Mouse (Mus musculus) liver, embryonic 16.5 days (tissue): ENCODE measurements around the gene Mb. TPM values are rescaled to one million over a fixed set of nuclear protein-coding genes. Genes with fewer than 3 reads are reported as not detected.

Experiments used
- ATAC-seq: fragments of 200-750 bp; cut with Nextera tagmentation; 2 replicates; pipeline ENCODE4 v1.8.0; 2017; ENCODE audit warnings: low read depth, mild to moderate bottlenecking, moderate number of reproducible peaks, moderate library complexity
- H3K27ac ChIP-seq: fragments of 300-500 bp; sonication (generic); 2 replicates; pipeline ENCODE4 v1.5.1; 2014; ENCODE audit warnings: mild to moderate bottlenecking, low read length
- H3K27me3 ChIP-seq: fragments of 300-500 bp; sonication (generic); 2 replicates; pipeline ENCODE4 v1.6.1; 2014; ENCODE audit warnings: low read depth, low read length, mixed read lengths; ENCODE audit not compliant: control insufficient read depth, insufficient read depth
- H3K36me3 ChIP-seq: fragments of 300-500 bp; sonication (generic); 2 replicates; pipeline ENCODE4 v1.6.1; 2014; ENCODE audit warnings: mild to moderate bottlenecking; ENCODE audit not compliant: control insufficient read depth, insufficient read depth
- H3K4me1 ChIP-seq: fragments of 300-500 bp; sonication (generic); 2 replicates; pipeline ENCODE4 v1.6.1; 2014; ENCODE audit warnings: low read depth, low read length, mixed read lengths; ENCODE audit not compliant: control insufficient read depth
- H3K4me2 ChIP-seq: fragments of 300-500 bp; sonication (generic); 2 replicates; pipeline ENCODE4 v1.6.1; 2014; ENCODE audit warnings: low read depth, low read length, mixed read lengths
- H3K4me3 ChIP-seq: fragments of 300-500 bp; sonication (generic); 2 replicates; pipeline ENCODE4 v1.5.1; 2014; ENCODE audit warnings: low read depth, mild to moderate bottlenecking, low read length
- H3K9ac ChIP-seq: fragments of 300-500 bp; sonication (generic); 2 replicates; pipeline ENCODE4 v1.6.1; 2014; ENCODE audit warnings: low read depth, low read length
- H3K9me3 ChIP-seq: fragments of 300-500 bp; sonication (generic); replicated peaks from 2 replicates; pipeline ENCODE4 v1.6.1; 2016; ENCODE audit warnings: low read length; ENCODE audit not compliant: control insufficient read depth
- WGBS: fragments of 180-500 bp; shearing (Covaris S2); extraction: QIAGEN DNeasy Blood & Tissue Kit; methylation state at CpG from one replicate; pipeline ENCODE4 v1.1.7; 2014; ENCODE audit not compliant: insufficient replicate concordance; 5-methylcytosine and 5-hydroxymethylcytosine counted together
- polyA plus RNA-seq: library from polyadenylated mRNA; unstranded; fragments of >200 nt; fragmentation: Nextera tagmentation; extraction: Ambion mirVana; gene quantifications from 2 replicates; pipeline ENCODE4 v1.2.1, GENCODE M21; 2015

Gene Mb
- polyA plus RNA-seq, 1 experiment from 2014 or later = 0.25 TPM

- H3K4me3 ChIP-seq = no peak overlapping the region
- no peaks in the 10 kb centered on the region for H3K9me3 ChIP-seq
- H3K4me2 ChIP-seq = no peak overlapping the region
- H3K4me1 ChIP-seq = no peaks in the 10 kb centered on the region
- no peaks in the 10 kb centered on the region for H3K27me3 ChIP-seq
- H3K36me3 ChIP-seq = no peaks in the 10 kb centered on the region
- no peak overlapping the region for H3K27ac ChIP-seq
- no peak overlapping the region for H3K9ac ChIP-seq
- no peak for ATAC-seq
- WGBS = 67% methylated on average over 7 of the region's 7 CpGs
Observed at GRCm38 (mm10) chr15:77085818-77086217, 35.3 kb upstream of the Mb start.

- ATAC-seq = no peak
- H3K9ac ChIP-seq = no peak overlapping the region
- WGBS = 58% methylated on average over 5 of the region's 5 CpGs
- H3K27ac ChIP-seq = no peak overlapping the region
- 0 out of 2 replicates have a peak, but pooled peaks cover 3% of the 10 kb centered on the region for H3K4me1 ChIP-seq
- H3K27me3 ChIP-seq = no peaks in the 10 kb centered on the region
- H3K4me2 ChIP-seq = no peak overlapping the region
- no peak overlapping the region for H3K4me3 ChIP-seq
- H3K36me3 ChIP-seq = no peaks in the 10 kb centered on the region
- no peaks in the 10 kb centered on the region for H3K9me3 ChIP-seq
Observed at GRCm38 (mm10) chr15:77081454-77081853, 31.0 kb upstream of the Mb start.

GRCm38 (mm10) chr15:77080684-77081254 is 30.3 kb upstream of the Mb start:
- H3K27me3 ChIP-seq = no peaks in the 10 kb centered on the region
- H3K9me3 ChIP-seq = no peaks in the 10 kb centered on the region
- 0 out of 2 replicates have a peak, but pooled peaks cover 3% of the 10 kb centered on the region for H3K4me1 ChIP-seq
- H3K36me3 ChIP-seq = no peaks in the 10 kb centered on the region
- H3K9ac ChIP-seq = no peak overlapping the region
- no peak overlapping the region for H3K4me2 ChIP-seq
- no peak overlapping the region for H3K4me3 ChIP-seq
- no peak for ATAC-seq
- no peak overlapping the region for H3K27ac ChIP-seq
- WGBS = 70% methylated on average over 14 of the region's 14 CpGs

- ATAC-seq = no peak
- H3K36me3 ChIP-seq = no peaks in the 10 kb centered on the region
- H3K27ac ChIP-seq = no peak overlapping the region
- no peaks in the 10 kb centered on the region for H3K27me3 ChIP-seq
- no peak overlapping the region for H3K4me2 ChIP-seq
- WGBS = 63% methylated on average over 11 of the region's 11 CpGs
- 0 out of 2 replicates have a peak, but pooled peaks cover 3% of the 10 kb centered on the region for H3K4me1 ChIP-seq
- H3K9me3 ChIP-seq = no peaks in the 10 kb centered on the region
- H3K4me3 ChIP-seq = no peak overlapping the region
- H3K9ac ChIP-seq = no peak overlapping the region
Observed at GRCm38 (mm10) chr15:77079890-77080361, 29.5 kb upstream of the Mb start.

- 65% methylated on average over 14 of the region's 14 CpGs for WGBS
- H3K4me3 ChIP-seq = no peak overlapping the region
- no peaks in the 10 kb centered on the region for H3K27me3 ChIP-seq
- H3K4me1 ChIP-seq = 0 out of 2 replicates have a peak, but pooled peaks cover 3% of the 10 kb centered on the region
- no peak for ATAC-seq
- no peak overlapping the region for H3K27ac ChIP-seq
- no peaks in the 10 kb centered on the region for H3K36me3 ChIP-seq
- H3K9ac ChIP-seq = no peak overlapping the region
- no peak overlapping the region for H3K4me2 ChIP-seq
- no peaks in the 10 kb centered on the region for H3K9me3 ChIP-seq
Observed at GRCm38 (mm10) chr15:77079256-77079822, 28.9 kb upstream of the Mb start.

GRCm38 (mm10) chr15:77078786-77079185 is 28.3 kb upstream of the Mb start:
- H3K4me3 ChIP-seq = no peak overlapping the region
- H3K27ac ChIP-seq = peak overlapping the region; percentile 13; the same call in 1 of the 2 replicates
- H3K4me1 ChIP-seq = 0 out of 2 replicates have a peak, but pooled peaks cover 3% of the 10 kb centered on the region
- WGBS = 54% methylated on average over 3 of the region's 3 CpGs
- H3K27me3 ChIP-seq = no peaks in the 10 kb centered on the region
- H3K36me3 ChIP-seq = no peaks in the 10 kb centered on the region
- no peak overlapping the region for H3K9ac ChIP-seq
- no peak for ATAC-seq
- no peak overlapping the region for H3K4me2 ChIP-seq
- no peaks in the 10 kb centered on the region for H3K9me3 ChIP-seq

GRCm38 (mm10) chr15:77077906-77078305 is 27.4 kb upstream of the Mb start:
- WGBS = 61% methylated on average over 9 of the region's 9 CpGs
- Histone ChIP-seq H3K4me2 (no peak overlapping the region), H3K27me3 (no peaks in the 10 kb centered on the region), H3K4me1 (0 out of 2 replicates have a peak, but pooled peaks cover 3% of the 10 kb centered on the region), H3K9ac (no peak overlapping the region), H3K36me3 (no peaks in the 10 kb centered on the region), H3K27ac (peak overlapping the region; percentile 49), H3K4me3 (no peak overlapping the region), H3K9me3 (no peaks in the 10 kb centered on the region)
- ATAC-seq = peak; percentile 91

GRCm38 (mm10) chr15:77076523-77076922 is 26.1 kb upstream of the Mb start:
- ATAC-seq = no peak
- WGBS = 41% methylated on average over 3 of the region's 3 CpGs
- Histone ChIP-seq H3K4me1 (peaks cover 5% of the 10 kb centered on the region), H3K4me2 (no peak overlapping the region), H3K27ac (no peak overlapping the region), H3K9me3 (no peaks in the 10 kb centered on the region), H3K9ac (no peak overlapping the region), H3K27me3 (no peaks in the 10 kb centered on the region), H3K4me3 (no peak overlapping the region), H3K36me3 (no peaks in the 10 kb centered on the region)

- peak; percentile 50; the same call in 1 of the 2 replicates for ATAC-seq
Observed at GRCm38 (mm10) chr15:77072556-77073163, 22.2 kb upstream of the Mb start.

More at GRCm38 (mm10) chr15:77072556-77073163, 22.2 kb upstream of the Mb start:
- Histone ChIP-seq H3K9me3 (no peaks in the 10 kb centered on the region), H3K4me2 (no peak overlapping the region), H3K4me3 (no peak overlapping the region), H3K4me1 (peaks cover 5% of the 10 kb centered on the region), H3K9ac (no peak overlapping the region), H3K27me3 (no peaks in the 10 kb centered on the region), H3K27ac (no peak overlapping the region), H3K36me3 (no peaks in the 10 kb centered on the region)
- WGBS = 57% methylated on average over 4 of the region's 4 CpGs
